Mouse (Mus musculus): ENCODE results near the gene Rbm33. TPM values are rescaled to one million over a fixed set of nuclear protein-coding genes. Genes with fewer than 3 reads are reported as not detected.

Rbm33 gene
- polyA plus RNA-seq, 1 experiment = 18.4 TPM

DNA sequence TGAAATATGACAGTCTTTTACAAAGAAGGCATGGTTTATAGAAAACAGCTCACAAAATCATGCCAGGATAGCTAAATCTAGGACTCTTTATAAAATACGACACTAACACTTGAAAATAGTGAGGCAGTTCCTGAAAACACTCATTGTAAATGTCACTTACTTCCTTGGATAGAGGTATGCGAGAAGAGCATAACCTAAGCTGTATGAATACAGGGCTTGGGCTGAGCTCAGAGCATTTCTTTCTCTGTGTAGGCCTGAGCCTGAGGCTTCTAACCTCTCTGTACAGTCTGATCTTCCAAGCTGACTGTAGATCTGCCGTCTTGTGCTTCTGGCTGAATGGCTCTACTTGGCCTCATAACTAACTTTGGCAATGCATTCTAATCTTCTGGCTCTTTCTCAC is 69.9 kb downstream of the Rbm33 start:
- no peak for DNase-seq
- TF ChIP-seq POLR2A (IDR thresholded peaks at IDR 0.05; ENCODE audit: low read depth, low read length) = no peak
- no peak for TF ChIP-seq CTCF (conservative IDR thresholded peaks at IDR 0.05; ENCODE audit: insufficient read depth, insufficient read length, low read depth, low read length)
- H3K36me3 ChIP-seq (ENCODE audit: control insufficient read depth, insufficient read depth, low read length) = peaks cover 8% of the 10 kb centered on the region
- no peak overlapping the region for H3K27ac ChIP-seq (ENCODE audit: insufficient read depth, low read depth, low read length)
- 86% methylated on average over 3 of the region's 3 CpGs for WGBS
- no peak overlapping the region for H3K4me3 ChIP-seq (ENCODE audit: insufficient read depth, low read depth, low read length)
- H3K4me1 ChIP-seq (ENCODE audit: control insufficient read depth, insufficient read depth, low read length) = no peaks in the 10 kb centered on the region
- H3K27me3 ChIP-seq (replicated peaks; ENCODE audit: control insufficient read depth, insufficient read depth, low read length) = no peaks in the 10 kb centered on the region

DNA sequence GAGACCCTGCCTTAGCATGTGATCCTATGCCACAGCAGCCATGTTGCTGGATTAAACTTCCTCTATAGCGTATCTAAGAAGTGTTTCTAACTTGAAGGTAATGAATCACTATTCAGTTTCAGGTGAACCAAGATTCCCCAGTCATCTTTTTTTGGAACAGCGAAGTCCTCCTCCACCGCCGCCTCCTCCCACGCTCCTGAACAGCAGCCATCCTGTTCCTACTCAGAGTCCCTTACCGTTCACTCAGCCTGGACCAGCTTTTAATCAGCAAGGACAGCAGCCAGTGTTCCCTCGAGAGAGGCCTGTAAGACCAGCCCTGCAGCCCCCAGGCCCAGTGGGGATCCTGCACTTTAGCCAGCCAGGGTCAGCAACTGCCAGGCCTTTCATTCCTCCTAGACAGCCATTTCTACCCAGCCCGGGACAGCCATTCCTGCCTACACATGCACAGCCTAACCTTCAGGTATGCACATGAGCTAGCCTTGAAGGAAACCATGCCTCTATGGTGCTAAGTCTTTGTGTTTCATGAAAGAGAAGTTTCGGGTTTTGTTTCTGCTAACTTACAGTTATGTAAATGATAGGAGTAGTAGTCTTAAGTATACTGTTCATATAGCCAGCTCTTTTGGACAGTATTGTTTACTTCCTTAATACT is 70.7 kb downstream of the Rbm33 start:
- peaks cover 8% of the 10 kb centered on the region for H3K36me3 ChIP-seq (ENCODE audit: control insufficient read depth, insufficient read depth, low read length)
- H3K27me3 ChIP-seq (replicated peaks; ENCODE audit: control insufficient read depth, insufficient read depth, low read length) = no peaks in the 10 kb centered on the region
- no peak for DNase-seq
- H3K4me1 ChIP-seq (ENCODE audit: control insufficient read depth, insufficient read depth, low read length) = no peaks in the 10 kb centered on the region
- H3K4me3 ChIP-seq (ENCODE audit: insufficient read depth, low read depth, low read length) = no peak overlapping the region
- no peak for TF ChIP-seq POLR2A (IDR thresholded peaks at IDR 0.05; ENCODE audit: low read depth, low read length)
- no peak for TF ChIP-seq CTCF (conservative IDR thresholded peaks at IDR 0.05; ENCODE audit: insufficient read depth, insufficient read length, low read depth, low read length)
- 85% methylated on average over 9 of the region's 9 CpGs for WGBS
- no peak overlapping the region for H3K27ac ChIP-seq (ENCODE audit: insufficient read depth, low read depth, low read length)

DNA sequence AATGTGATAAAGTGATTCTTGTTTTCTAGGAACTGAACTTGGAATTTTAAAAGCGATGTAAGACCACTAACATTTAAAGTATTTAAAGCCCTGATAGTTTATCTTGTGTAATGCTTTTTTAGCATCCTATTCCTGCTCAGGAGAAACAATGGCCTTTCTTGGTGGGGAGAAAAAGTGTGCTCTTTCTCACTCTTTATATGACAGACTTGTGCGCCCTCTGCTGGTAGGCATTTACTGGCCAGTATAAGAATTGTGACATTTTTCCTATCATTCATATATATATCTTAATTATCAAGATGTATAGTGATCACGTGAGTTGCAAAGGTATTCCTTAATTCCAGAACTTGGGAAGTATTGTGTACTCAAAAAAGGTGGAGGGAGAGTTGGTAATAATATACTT is 71.3 kb downstream of the Rbm33 start:
- peak; percentile 54 for DNase-seq
- no peak overlapping the region for H3K27ac ChIP-seq (ENCODE audit: insufficient read depth, low read depth, low read length)
- WGBS = 57% methylated on average over 3 of the region's 3 CpGs
- H3K4me1 ChIP-seq (ENCODE audit: control insufficient read depth, insufficient read depth, low read length) = no peaks in the 10 kb centered on the region
- H3K36me3 ChIP-seq (ENCODE audit: control insufficient read depth, insufficient read depth, low read length) = peaks cover 8% of the 10 kb centered on the region
- TF ChIP-seq CTCF (conservative IDR thresholded peaks at IDR 0.05; ENCODE audit: insufficient read depth, insufficient read length, low read depth, low read length) (no peak), POLR2A (IDR thresholded peaks at IDR 0.05; ENCODE audit: low read depth, low read length) (no peak)
- H3K4me3 ChIP-seq (ENCODE audit: insufficient read depth, low read depth, low read length) = no peak overlapping the region
- H3K27me3 ChIP-seq (replicated peaks; ENCODE audit: control insufficient read depth, insufficient read depth, low read length) = no peaks in the 10 kb centered on the region

- H3K4me3 ChIP-seq (ENCODE audit: insufficient read depth, low read depth, low read length) = no peak overlapping the region
Observed at GRCm38 (mm10) chr5:28390189-28390588, 73.3 kb downstream of the Rbm33 start.

GRCm38 (mm10) chr5:28397344-28397743 is 80.4 kb downstream of the Rbm33 start:
- TF ChIP-seq CTCF (conservative IDR thresholded peaks at IDR 0.05; ENCODE audit: insufficient read depth, insufficient read length, low read depth, low read length) (no peak), POLR2A (IDR thresholded peaks at IDR 0.05; ENCODE audit: low read depth, low read length) (no peak)
- WGBS = 87% methylated on average over 2 of the region's 2 CpGs
- H3K4me3 ChIP-seq (ENCODE audit: insufficient read depth, low read depth, low read length) = no peak overlapping the region
- DNase-seq = no peak
- H3K27me3 ChIP-seq (replicated peaks; ENCODE audit: control insufficient read depth, insufficient read depth, low read length) = no peaks in the 10 kb centered on the region
- H3K36me3 ChIP-seq (ENCODE audit: control insufficient read depth, insufficient read depth, low read length) = peaks cover 5% of the 10 kb centered on the region
- H3K27ac ChIP-seq (ENCODE audit: insufficient read depth, low read depth, low read length) = no peak overlapping the region
- H3K4me1 ChIP-seq (ENCODE audit: control insufficient read depth, insufficient read depth, low read length) = peaks cover 5% of the 10 kb centered on the region; the same call in 1 of the 2 replicates

More at GRCm38 (mm10) chr5:28390189-28390588, 73.3 kb downstream of the Rbm33 start:
- TF ChIP-seq POLR2A (IDR thresholded peaks at IDR 0.05; ENCODE audit: low read depth, low read length) = no peak
- no peak for TF ChIP-seq CTCF (conservative IDR thresholded peaks at IDR 0.05; ENCODE audit: insufficient read depth, insufficient read length, low read depth, low read length)
- H3K27ac ChIP-seq (ENCODE audit: insufficient read depth, low read depth, low read length) = no peak overlapping the region
- no peaks in the 10 kb centered on the region for H3K27me3 ChIP-seq (replicated peaks; ENCODE audit: control insufficient read depth, insufficient read depth, low read length)
- WGBS = 93% methylated on average over 6 of the region's 6 CpGs
- H3K4me1 ChIP-seq (ENCODE audit: control insufficient read depth, insufficient read depth, low read length) = no peaks in the 10 kb centered on the region
- no peak for DNase-seq
- H3K36me3 ChIP-seq (ENCODE audit: control insufficient read depth, insufficient read depth, low read length) = peaks cover 13% of the 10 kb centered on the region

DNA sequence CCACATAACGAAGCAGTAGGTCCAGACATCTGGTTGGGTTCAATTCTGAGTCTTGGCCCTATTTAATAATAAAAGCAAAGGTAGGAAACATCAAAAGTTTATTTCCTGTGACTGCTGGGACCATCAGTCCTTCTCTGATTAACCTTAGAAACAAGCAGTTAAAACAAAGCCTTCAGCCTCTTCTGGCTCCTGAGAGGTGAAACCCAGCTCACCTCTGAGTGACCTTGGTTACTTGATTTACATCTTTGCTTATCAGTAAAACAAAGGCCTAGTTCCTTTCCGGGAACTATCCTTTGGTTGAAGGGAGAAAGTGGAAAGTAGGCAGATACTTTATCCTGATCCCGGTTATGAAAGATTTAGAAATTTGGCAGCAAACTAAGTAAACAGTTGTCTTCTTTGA is 81.8 kb downstream of the Rbm33 start:
- Histone ChIP-seq H3K4me1 (ENCODE audit: control insufficient read depth, insufficient read depth, low read length) (peaks cover 5% of the 10 kb centered on the region; the same call in 1 of the 2 replicates), H3K27me3 (replicated peaks; ENCODE audit: control insufficient read depth, insufficient read depth, low read length) (no peaks in the 10 kb centered on the region), H3K27ac (ENCODE audit: insufficient read depth, low read depth, low read length) (0 out of 2 replicates have a peak overlapping the region, but pooled peaks have one; percentile 23), H3K4me3 (ENCODE audit: insufficient read depth, low read depth, low read length) (no peak overlapping the region), H3K36me3 (ENCODE audit: control insufficient read depth, insufficient read depth, low read length) (peaks cover 5% of the 10 kb centered on the region)
- no peak for TF ChIP-seq CTCF (conservative IDR thresholded peaks at IDR 0.05; ENCODE audit: insufficient read depth, insufficient read length, low read depth, low read length)
- no peak for TF ChIP-seq POLR2A (IDR thresholded peaks at IDR 0.05; ENCODE audit: low read depth, low read length)
- WGBS = 49% methylated on average over 3 of the region's 3 CpGs
- DNase-seq = no peak

DNA sequence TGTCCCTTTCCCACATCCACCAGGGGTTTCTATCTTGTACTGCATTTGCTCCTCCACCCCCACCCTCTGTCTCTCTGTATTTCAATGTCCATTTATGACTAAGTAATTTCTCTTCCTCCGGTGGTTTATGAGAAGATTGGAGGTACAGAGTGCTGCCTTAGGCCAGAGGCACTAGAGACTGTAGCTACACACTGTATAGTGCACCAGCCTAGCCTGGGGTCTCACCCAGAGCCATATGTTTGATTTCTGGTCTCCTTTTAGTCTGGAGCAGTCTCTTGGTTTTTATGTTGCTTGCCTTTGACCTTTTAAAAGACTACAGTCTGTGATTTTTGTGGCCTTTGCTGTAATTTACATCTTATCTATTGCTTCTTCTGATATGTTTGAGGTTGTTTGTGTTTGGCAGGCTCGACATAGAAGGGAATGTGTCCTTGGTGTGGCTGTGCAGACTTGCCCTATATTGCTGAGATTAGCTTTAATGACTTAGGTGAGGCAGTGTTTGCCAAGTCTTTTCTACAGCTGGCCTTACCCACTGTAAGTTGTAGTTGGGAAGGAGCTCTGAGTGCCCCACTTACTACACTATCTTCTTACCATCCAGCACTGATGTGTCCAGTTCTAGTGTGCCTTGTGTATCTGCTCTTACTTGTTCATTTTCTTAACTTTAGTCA is 82.7 kb downstream of the Rbm33 start:
- no peak overlapping the region for H3K4me3 ChIP-seq (ENCODE audit: insufficient read depth, low read depth, low read length)
- H3K27ac ChIP-seq (ENCODE audit: insufficient read depth, low read depth, low read length) = no peak overlapping the region
- DNase-seq = no peak
- no peaks in the 10 kb centered on the region for H3K27me3 ChIP-seq (replicated peaks; ENCODE audit: control insufficient read depth, insufficient read depth, low read length)
- no peaks in the 10 kb centered on the region; the same call in 1 of the 2 replicates for H3K36me3 ChIP-seq (ENCODE audit: control insufficient read depth, insufficient read depth, low read length)
- WGBS = 53% methylated on average over 2 of the region's 2 CpGs
- TF ChIP-seq CTCF (conservative IDR thresholded peaks at IDR 0.05; ENCODE audit: insufficient read depth, insufficient read length, low read depth, low read length) = no peak
- TF ChIP-seq POLR2A (IDR thresholded peaks at IDR 0.05; ENCODE audit: low read depth, low read length) = no peak
- peaks cover 5% of the 10 kb centered on the region; the same call in 1 of the 2 replicates for H3K4me1 ChIP-seq (ENCODE audit: control insufficient read depth, insufficient read depth, low read length)
